In the genomic region with DNA sequence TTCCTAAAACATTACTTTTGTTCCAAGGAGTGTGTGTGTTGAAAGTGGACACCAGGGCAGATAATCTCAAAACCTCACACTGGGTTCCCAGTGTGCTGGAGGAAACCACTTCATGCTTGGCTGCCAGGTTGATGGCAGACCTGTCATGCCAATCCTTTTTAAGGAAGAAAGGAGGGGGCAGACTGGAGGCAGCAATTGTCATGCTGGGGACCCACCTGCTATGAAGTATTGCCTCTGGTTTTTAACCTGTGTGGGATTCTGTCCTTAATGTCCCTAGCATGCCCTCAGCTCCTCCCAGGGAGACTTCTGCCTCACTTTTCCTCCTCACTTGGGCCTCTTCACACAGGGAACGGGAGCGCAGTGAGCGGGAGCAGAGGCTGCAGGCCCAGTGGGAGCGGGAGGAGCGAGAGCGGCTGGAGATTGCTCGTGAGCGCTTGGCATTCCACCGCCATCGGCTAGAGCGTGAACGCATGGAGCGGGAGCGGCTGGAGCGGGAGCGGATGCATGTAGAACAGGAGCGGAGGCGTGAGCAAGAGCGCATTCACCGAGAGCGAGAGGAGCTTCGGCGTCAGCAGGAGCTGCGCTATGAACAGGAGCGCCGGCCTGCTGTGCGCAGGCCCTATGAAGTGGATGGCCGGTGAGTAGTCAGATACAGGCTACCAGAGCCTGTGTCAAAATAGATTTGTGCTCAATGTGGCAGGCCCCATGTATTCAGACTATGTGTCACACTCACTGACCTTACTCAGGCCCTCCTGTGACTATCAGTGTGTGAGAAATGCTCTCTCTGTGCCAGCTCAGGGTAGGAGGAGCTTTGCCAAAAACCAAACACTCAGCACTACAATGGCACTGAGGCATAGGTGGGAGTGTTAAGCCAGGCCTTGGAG, we compare ENCODE assay signal across 18 mouse cellular contexts. TPM values are rescaled to one million over a fixed set of nuclear protein-coding genes. Genes with fewer than 3 reads are reported as not detected.
A peak's percentile ranks its signal among the peaks of the same experiment; 100 is the strongest.
DNase-seq lines count a peak whose midpoint lies in the region; TF ChIP-seq lines count a peak whose summit lies in the region.
"Had no signal": no experiment of that assay in that cellular context is flagged by ENCODE, and none has a peak within 500 bp of the region (broad histone marks: within the 10 kb centered on the region; RNA-seq: fewer than 3 reads in every experiment).

No protein-coding gene starts in this region.

- TF ChIP-seq POLR2A in myocyte (IDR thresholded peaks at IDR 0.05; ENCODE audit: insufficient read length, low read depth): peak; percentile 15

- intact Hi-C loops in left cerebral cortex, postnatal 4 days (cut with DNase I): no loop called here
- intact Hi-C loops in gastrocnemius, postnatal 36 days (cut with DNase I): no loop called here

- H3ac ChIP-seq in myocyte (ENCODE audit: control insufficient read depth, insufficient read length): no peak overlapping the region

- peak; percentile 43 to 45 for DNase-seq in cerebellum, adult 18-20 months
- DNase-seq in cerebellum, adult 8-10 months: no peak
- DNase-seq in left cerebral cortex, postnatal 4 days: peak; percentile 11
- DNase-seq in left cerebral cortex, adult 11 months (ENCODE audit: low spot score): no peak
- peak; percentile 67 for DNase-seq in cerebellum, adult 9-11 months
- no peak for DNase-seq in gastrocnemius, postnatal 36 days
- DNase-seq in heart, adult 18-20 months: no peak
- DNase-seq: kidney, postnatal 36 days; liver, postnatal 0 days; lung, postnatal 14 days; right cerebral cortex, postnatal 14 days had no signal

- H3K4me3 ChIP-seq in myocyte: no peak overlapping the region
- H3K4me3 ChIP-seq: heart, embryonic 12.5 days; left cerebral cortex, adult 2 months; limb, embryonic 10.5 days; midbrain, embryonic 15.5 days had no signal

- H3K27me3 ChIP-seq in myocyte (ENCODE audit: control insufficient read depth, insufficient read depth, insufficient read length): no peaks in the 10 kb centered on the region
- H3K27me3 ChIP-seq: CH12.LX; heart, embryonic 12.5 days; midbrain, embryonic 15.5 days had no signal

- H3K36me3 ChIP-seq in myocyte (ENCODE audit: control insufficient read depth, insufficient read depth): peaks cover 53% of the 10 kb centered on the region

- H3K4me2 ChIP-seq in myocyte (ENCODE audit: low read depth): no peak overlapping the region
- H3K4me2 ChIP-seq: heart, embryonic 12.5 days; hindbrain, embryonic 14.5 days; midbrain, embryonic 15.5 days had no signal

- peaks cover 11% of the 10 kb centered on the region for H3K79me2 ChIP-seq in myocyte (ENCODE audit: control insufficient read depth, insufficient read depth)

TF ChIP-seq in myocyte, 11 proteins besides CTCF, POLR2A, EP300 and RAD21:
- TF ChIP-seq MYOD1 (IDR thresholded peaks at IDR 0.05; ENCODE audit: control insufficient read depth in 1 of 3, insufficient read length in 2 of 3, low read depth in 2 of 3) (no peak), E2F4 (IDR thresholded peaks at IDR 0.05; ENCODE audit: insufficient read depth) (no peak), TCF3 (IDR thresholded peaks at IDR 0.05; ENCODE audit: insufficient read length, low read depth) (no peak), MAX (IDR thresholded peaks at IDR 0.05; ENCODE audit: low read depth) (no peak), CEBPB (IDR thresholded peaks at IDR 0.05; ENCODE audit: insufficient read depth, poor library complexity, severe bottlenecking) (no peak), SRF (IDR thresholded peaks at IDR 0.05; ENCODE audit: control insufficient read depth, insufficient read length, low read depth) (no peak), REST (IDR thresholded peaks at IDR 0.05; ENCODE audit: insufficient read depth, insufficient read length) (no peak), MYOG (IDR thresholded peaks at IDR 0.05; ENCODE audit: control insufficient read depth in 1 of 3, insufficient read depth in 1 of 3, insufficient read length in 2 of 3, low read depth in 2 of 3) (no peak), POLR2AphosphoS2 (IDR thresholded peaks at IDR 0.05; ENCODE audit: insufficient read length, low read depth) (no peak)

RNA-seq across cellular contexts. Expression of a gene that starts 6.1 kb away (rescaled TPM):
- total RNA-seq in left cerebral cortex, postnatal 4 days (2021): 100 to 1,000 TPM; 119 to 135 TPM
- 587 TPM for polyA plus RNA-seq in myocyte (2012; fragmentation: generic; extraction: Trizol)
- 100 to 1,000 TPM; 130 to 135 TPM for total RNA-seq in gastrocnemius, postnatal 36 days (2021)
- total RNA-seq in heart, adult 18-20 months (2021): 100 to 1,000 TPM; 341 TPM

RNA-seq across cellular contexts. Expression of a gene that starts 9.8 kb away (rescaled TPM):
- total RNA-seq in left cerebral cortex, postnatal 4 days (2021): 100 to 1,000 TPM; 563 to 595 TPM
- polyA plus RNA-seq in myocyte (2012; fragmentation: generic; extraction: Trizol): 3,746 TPM
- total RNA-seq in gastrocnemius, postnatal 36 days (2021): 100 to 1,000 TPM; 482 to 579 TPM
- 100 to 1,000 TPM; 760 to 782 TPM for total RNA-seq in heart, adult 18-20 months (2021)

RNA-seq across cellular contexts. Expression of a gene that starts 18.8 kb away (rescaled TPM):
- 100 to 1,000 TPM; 173 to 188 TPM for total RNA-seq in left cerebral cortex, postnatal 4 days (2021)
- 58.9 TPM for polyA plus RNA-seq in myocyte (2012; fragmentation: generic; extraction: Trizol)
- 10 to 100 TPM; 35.9 to 39.7 TPM for total RNA-seq in gastrocnemius, postnatal 36 days (2021)
- total RNA-seq in heart, adult 18-20 months (2021): 10 to 100 TPM; 59.6 to 68.5 TPM

RNA-seq across cellular contexts. Expression of a gene that starts 19.0 kb away (rescaled TPM):
- total RNA-seq in left cerebral cortex, postnatal 4 days (2021): 100 to 1,000 TPM; 105 to 107 TPM
- polyA plus RNA-seq in myocyte (2012; fragmentation: generic; extraction: Trizol): 35.3 TPM
- total RNA-seq in gastrocnemius, postnatal 36 days (2021): 10 to 100 TPM; 29.6 to 34.2 TPM
- total RNA-seq in heart, adult 18-20 months (2021): 10 to 100 TPM; 36.0 to 41.9 TPM

RNA-seq across cellular contexts. Expression of a gene that starts 23.3 kb away (rescaled TPM):
- total RNA-seq in left cerebral cortex, postnatal 4 days (2021): 10 to 100 TPM; 61.5 to 63.4 TPM
- 278 TPM for polyA plus RNA-seq in myocyte (2012; fragmentation: generic; extraction: Trizol)
- 10 to 100 TPM; 60.6 to 62.6 TPM for total RNA-seq in gastrocnemius, postnatal 36 days (2021)
- total RNA-seq in heart, adult 18-20 months (2021): 100 to 1,000 TPM; 125 to 130 TPM

Comparison
In these comparisons a context has a peak if more than half of its experiments do, and no peak if none do; other contexts are left out.
1. DNase-seq: peak in cerebellum, adult 18-20 months (2 of 2), left cerebral cortex, postnatal 4 days (single experiment) and cerebellum, adult 9-11 months (single experiment); none in cerebellum, adult 8-10 months (single experiment), left cerebral cortex, adult 11 months (single experiment), gastrocnemius, postnatal 36 days (0 of 2) and heart, adult 18-20 months (0 of 2).